Mouse (Mus musculus) neural tube, embryonic 12.5 days (tissue): Measurements from ENCODE around the gene Fzd7. TPM values are rescaled to one million over a fixed set of nuclear protein-coding genes. Genes with fewer than 3 reads are reported as not detected.

Experiments used
- ATAC-seq: fragments of 200-750 bp; cut with Nextera tagmentation; 2 replicates; pipeline ENCODE4 v1.8.0; 2017; ENCODE audit warnings: low read depth, mild to moderate bottlenecking, moderate TSS enrichment, moderate library complexity; ENCODE audit not compliant: low FRiP score
- H3K27ac ChIP-seq: fragments of 300-500 bp; sonication (generic); 2 replicates; pipeline ENCODE4 v1.5.1; 2016
- H3K27me3 ChIP-seq: fragments of 300-500 bp; sonication (generic); replicated peaks from 2 replicates; pipeline ENCODE4 v1.6.1; 2016; ENCODE audit warnings: mild to moderate bottlenecking
- H3K36me3 ChIP-seq: fragments of 300-500 bp; sonication (generic); 2 replicates; pipeline ENCODE4 v1.6.1; 2016; ENCODE audit warnings: mild to moderate bottlenecking
- H3K4me1 ChIP-seq: fragments of 300-500 bp; sonication (generic); 2 replicates; pipeline ENCODE4 v1.6.1; 2016
- H3K4me2 ChIP-seq: fragments of 300-500 bp; sonication (generic); replicated peaks from 2 replicates; pipeline ENCODE4 v1.6.1; 2016; ENCODE audit warnings: mild to moderate bottlenecking
- H3K4me3 ChIP-seq: fragments of 300-500 bp; sonication (generic); 2 replicates; pipeline ENCODE4 v1.5.1; 2016
- H3K9ac ChIP-seq: fragments of 300-500 bp; sonication (generic); 2 replicates; pipeline ENCODE4 v1.6.1; 2016; ENCODE audit warnings: mild to moderate bottlenecking
- H3K9me3 ChIP-seq: fragments of 300-500 bp; sonication (generic); 2 replicates; pipeline ENCODE4 v1.6.1; 2016; ENCODE audit warnings: mild to moderate bottlenecking
- WGBS: fragments of 180-500 bp; shearing (Covaris S2); methylation state at CpG from one replicate; pipeline ENCODE4 v1.1.7; 2016; 5-methylcytosine and 5-hydroxymethylcytosine counted together
- polyA plus RNA-seq: library from polyadenylated mRNA; unstranded; fragments of >200 nt; fragmentation: Nextera tagmentation; extraction: Ambion mirVana; gene quantifications from 2 replicates; pipeline ENCODE4 v1.2.1, GENCODE M21; 2016

Gene Fzd7
- polyA plus RNA-seq, 1 experiment from 2014 or later: 17.4 TPM

DNA sequence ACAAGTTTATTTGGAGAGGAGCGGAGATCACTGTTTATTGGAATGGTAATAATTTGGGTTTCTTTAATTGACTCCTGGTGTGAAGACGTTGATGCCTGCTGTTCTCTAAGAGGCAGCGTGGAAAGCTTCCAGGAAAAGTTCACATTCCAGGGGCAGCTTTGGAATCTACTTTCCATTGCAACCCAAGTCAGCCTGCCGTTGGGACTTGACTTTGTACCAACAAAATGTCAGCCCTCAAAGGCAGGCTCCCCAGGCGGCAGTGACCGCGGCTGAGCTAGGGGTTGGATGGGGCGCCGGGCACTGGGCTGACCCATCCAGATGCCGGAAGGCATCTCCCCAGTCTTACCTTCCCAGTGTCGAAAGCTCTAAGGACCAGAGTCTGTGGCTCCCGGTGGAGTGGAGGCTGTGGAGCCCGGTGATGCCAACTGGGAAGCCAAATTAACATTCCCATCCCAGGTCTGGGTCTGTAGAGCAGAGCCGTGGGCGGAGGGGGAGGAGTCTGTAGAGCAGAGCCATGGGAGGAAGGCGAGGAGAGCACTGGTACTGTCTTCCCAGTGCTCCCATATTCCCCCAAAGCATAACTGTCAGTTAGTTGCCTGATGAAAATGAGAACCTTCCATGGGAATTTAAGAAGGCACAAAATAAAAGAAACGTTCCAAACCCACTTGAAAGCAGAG, 26.4 kb downstream of the Fzd7 start:
- Histone ChIP-seq H3K9ac (no peak overlapping the region), H3K27me3 (no peaks in the 10 kb centered on the region), H3K27ac (no peak overlapping the region), H3K36me3 (no peaks in the 10 kb centered on the region), H3K4me1 (no peaks in the 10 kb centered on the region), H3K4me2 (no peak overlapping the region; the same call in 1 of the 2 replicates), H3K9me3 (no peaks in the 10 kb centered on the region), H3K4me3 (no peak overlapping the region)
- 33% methylated on average over 17 of the region's 17 CpGs for WGBS
- no peak for ATAC-seq

DNA sequence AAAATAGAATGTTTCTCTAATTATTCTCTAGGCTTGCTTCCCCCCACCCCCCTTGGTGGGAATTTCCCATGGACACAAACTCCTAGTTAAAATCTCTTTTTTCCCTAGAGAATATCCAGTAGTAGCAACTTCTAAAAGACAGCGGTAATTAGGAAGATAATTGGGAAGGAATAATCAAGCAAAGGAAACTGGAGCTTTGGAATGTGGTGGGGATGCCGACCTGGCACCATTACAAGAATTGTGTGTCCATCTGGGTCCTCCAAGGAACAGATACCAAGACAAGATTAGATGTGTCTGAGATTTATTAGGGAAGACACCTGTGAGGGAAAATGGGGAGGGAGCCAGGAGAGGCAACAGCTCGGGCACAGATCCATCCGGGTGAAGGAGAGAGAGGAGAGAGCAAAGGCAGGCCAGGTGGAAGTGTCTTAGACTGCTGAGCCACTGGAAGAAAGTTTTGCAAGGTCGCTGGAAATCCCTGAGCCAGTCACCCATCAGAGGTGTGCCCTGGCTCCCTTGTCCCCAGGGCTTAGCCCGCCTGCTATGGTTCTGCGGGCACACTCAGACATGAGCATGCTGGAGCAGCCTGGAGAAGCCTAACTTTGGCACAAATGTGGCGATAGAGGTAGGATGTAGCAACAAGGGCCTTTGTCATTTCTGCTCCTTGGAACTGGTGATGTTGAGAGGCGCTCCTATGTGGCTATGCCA, 29.5 kb downstream of the Fzd7 start:
- H3K9me3 ChIP-seq: no peaks in the 10 kb centered on the region
- no peak for ATAC-seq

DNA sequence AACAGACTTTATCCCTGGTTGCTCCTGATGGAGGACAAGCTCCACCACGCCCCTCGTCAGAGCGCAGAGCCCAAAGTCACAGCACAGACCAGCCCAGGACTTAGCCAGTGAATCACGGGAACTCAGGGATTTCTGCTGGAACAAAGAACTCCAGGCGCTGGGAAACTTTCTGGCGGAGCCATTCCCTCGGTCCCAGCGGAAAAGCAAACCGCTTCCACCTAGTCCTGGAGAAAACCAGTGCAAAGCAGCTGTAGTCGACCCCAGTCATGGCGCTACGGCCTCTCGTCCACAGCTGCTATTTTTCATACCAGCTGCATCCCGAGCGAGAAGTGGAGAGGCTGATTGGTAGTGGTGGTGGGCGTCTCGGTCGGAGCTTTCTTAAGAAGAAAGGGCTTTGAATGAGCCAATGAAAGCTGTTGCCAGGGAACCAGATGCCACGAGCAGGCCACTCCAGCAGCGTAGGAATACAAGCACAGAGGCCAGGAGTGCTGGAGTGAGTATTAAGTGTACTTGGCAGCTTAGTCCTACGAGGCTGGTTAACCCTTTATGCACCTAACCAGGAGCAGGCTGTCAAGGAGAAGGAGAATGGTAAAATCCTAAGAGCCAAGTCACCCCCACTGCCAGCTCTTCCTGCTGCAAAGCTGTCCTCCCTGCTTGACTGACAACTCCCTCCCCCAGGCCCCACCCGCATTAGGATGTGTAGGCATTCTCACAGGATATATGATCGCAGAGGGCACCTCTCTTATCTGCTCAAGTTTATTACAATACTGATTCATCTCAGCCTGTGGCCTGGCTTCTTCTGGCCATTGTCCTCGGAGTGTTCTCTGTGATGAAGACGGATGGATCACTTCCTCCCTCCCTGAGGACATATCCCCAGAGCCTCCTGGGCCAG, 34.0 kb downstream of the Fzd7 start, which contains the start of gene Gm973:
Gm973 (plus strand) TSS at position 239 of the 892 bp plus-strand sequence.
- peak; percentile 90 for ATAC-seq
- peaks cover 42% of the 10 kb centered on the region for H3K4me1 ChIP-seq
- H3K27me3 ChIP-seq: no peaks in the 10 kb centered on the region
- peak within 1 kb of the TSS; percentile 42 for H3K9ac ChIP-seq
- peak within 1 kb of the TSS; percentile 29 for H3K4me3 ChIP-seq
- H3K27ac ChIP-seq: peak within 1 kb of the TSS; percentile 91
- H3K9me3 ChIP-seq: no peaks in the 10 kb centered on the region
- WGBS: 3% methylated on average over 25 of the region's 25 CpGs
- H3K4me2 ChIP-seq: peak within 1 kb of the TSS; percentile 61
- H3K36me3 ChIP-seq: no peaks in the 10 kb centered on the region

More for the DNA sequence above, 29.5 kb downstream of the Fzd7 start:
- Histone ChIP-seq H3K36me3 (no peaks in the 10 kb centered on the region), H3K4me1 (peaks cover 9% of the 10 kb centered on the region), H3K4me2 (no peak overlapping the region), H3K4me3 (no peak overlapping the region), H3K9ac (no peak overlapping the region), H3K27ac (no peak overlapping the region), H3K27me3 (no peaks in the 10 kb centered on the region)
- 65% methylated on average over 9 of the region's 9 CpGs for WGBS

DNA sequence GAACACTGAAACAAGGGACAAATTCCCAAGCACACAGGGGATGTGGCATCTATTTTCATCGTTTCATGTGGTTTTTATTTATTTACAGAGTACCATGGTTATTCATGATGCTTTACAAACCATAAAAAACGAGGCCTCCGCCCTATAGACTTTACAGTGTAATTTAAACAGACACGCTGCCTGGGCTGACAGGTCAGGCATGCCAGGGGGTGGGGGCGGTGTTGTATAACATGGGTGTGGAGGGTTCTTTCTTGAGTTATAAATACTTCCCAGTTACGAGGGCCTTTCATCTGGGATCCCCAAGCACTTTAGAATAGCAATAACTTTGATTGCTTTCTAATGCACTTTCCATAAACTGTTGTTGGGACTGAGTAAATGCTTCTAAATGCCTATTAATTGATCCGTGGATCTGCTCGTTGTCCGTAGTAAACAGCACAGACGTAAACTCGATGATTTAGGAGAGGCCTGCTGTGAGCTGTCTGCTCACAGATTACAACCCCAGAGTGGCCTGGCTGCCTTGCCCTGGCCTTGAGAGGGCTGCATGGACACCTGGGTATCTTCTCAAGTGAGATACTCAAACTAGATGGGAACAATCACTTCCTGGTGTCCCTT, 38.1 kb downstream of the Fzd7 start:
- Histone ChIP-seq H3K4me1 (peaks cover 54% of the 10 kb centered on the region), H3K27ac (no peak overlapping the region)
- 12% methylated on average over 11 of the region's 11 CpGs for WGBS

DNA sequence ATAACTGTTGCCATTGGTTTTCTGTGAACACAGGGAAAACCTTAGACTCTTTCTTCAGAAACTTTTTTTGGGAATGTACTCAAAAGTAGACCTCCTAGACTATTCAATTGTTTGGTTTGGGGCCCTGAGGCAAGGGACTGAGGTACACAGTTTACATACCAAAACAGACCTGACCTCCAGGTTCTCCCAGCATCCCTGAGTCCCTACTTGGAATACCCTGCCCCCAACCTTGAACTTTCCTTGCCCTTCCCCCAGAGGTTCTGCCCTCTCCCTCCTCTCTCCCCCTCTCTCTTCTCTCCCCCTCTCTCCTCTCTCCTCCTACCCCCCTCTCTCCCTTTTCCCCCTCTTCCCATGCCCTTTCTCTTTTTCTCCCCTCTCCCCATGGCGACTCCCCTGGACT, 40.2 kb downstream of the Fzd7 start:
- 47% methylated on average over 1 of the region's 1 CpGs for WGBS
- Histone ChIP-seq H3K36me3 (no peaks in the 10 kb centered on the region), H3K4me3 (no peak overlapping the region), H3K9me3 (no peaks in the 10 kb centered on the region), H3K27ac (no peak overlapping the region), H3K4me1 (peaks cover 38% of the 10 kb centered on the region), H3K27me3 (no peaks in the 10 kb centered on the region), H3K4me2 (no peak overlapping the region), H3K9ac (no peak overlapping the region)
- ATAC-seq: no peak

More for the DNA sequence above, 38.1 kb downstream of the Fzd7 start:
- no peaks in the 10 kb centered on the region for H3K9me3 ChIP-seq
- H3K27me3 ChIP-seq: no peaks in the 10 kb centered on the region
- H3K36me3 ChIP-seq: no peaks in the 10 kb centered on the region
- no peak for ATAC-seq
- no peak overlapping the region for H3K4me2 ChIP-seq
- no peak overlapping the region for H3K9ac ChIP-seq
- H3K4me3 ChIP-seq: no peak overlapping the region

DNA sequence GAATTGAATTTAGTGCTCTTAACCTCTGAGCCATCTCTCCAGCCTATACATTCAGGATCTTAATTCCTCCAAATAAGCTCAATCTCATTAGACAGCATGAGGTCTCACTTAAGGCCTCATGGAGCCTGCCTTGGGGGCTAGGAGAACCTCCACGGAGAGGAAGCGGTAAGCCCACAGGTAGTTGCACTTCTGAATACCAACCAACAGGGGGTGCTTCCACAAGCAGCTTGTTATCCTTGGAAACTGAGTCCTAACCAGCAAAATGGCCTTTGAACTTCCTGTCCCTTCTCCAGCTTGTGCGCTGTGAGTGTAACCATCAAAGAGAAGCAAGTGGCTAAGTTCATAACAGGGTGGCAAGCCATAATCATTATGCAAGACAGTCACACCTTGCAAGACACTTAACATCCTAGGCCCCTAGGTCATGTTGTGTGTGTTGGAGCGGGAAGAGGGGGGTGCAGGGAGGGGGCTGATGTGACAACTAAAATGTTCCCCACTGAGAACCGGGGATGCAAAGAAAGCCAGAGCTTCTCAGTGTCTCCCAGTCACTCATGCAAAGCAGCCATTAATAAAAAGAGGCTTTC, 41.2 kb downstream of the Fzd7 start:
- Histone ChIP-seq H3K4me1 (peaks cover 38% of the 10 kb centered on the region), H3K27me3 (no peaks in the 10 kb centered on the region), H3K4me2 (no peak overlapping the region), H3K27ac (no peak overlapping the region), H3K9ac (no peak overlapping the region), H3K36me3 (no peaks in the 10 kb centered on the region), H3K9me3 (no peaks in the 10 kb centered on the region), H3K4me3 (no peak overlapping the region)
- no peak for ATAC-seq
- 46% methylated on average over 5 of the region's 5 CpGs for WGBS

DNA sequence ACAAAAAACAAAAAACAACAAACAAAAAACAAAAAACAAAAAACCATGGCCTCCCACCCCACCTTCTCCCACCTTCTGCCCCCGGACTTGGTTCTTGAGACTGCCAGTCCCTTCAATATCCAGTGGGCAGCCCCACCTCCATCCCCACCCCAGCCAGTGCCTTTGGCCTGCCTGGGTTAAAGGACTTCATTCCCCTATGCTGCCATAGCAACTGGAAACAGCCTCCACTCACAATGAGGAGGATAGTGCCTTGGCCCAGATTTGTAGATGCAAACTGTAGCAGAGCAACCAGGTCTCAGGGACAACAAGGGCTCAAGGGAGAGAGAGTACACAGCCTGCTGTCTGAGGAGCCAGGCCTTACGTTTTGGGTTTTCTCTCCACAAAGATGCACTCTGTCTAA, 41.8 kb downstream of the Fzd7 start:
- no peak overlapping the region for H3K4me2 ChIP-seq
- H3K27me3 ChIP-seq: no peaks in the 10 kb centered on the region
- peak; percentile 52; the same call in 1 of the 2 replicates for ATAC-seq
- H3K27ac ChIP-seq: no peak overlapping the region
- peaks cover 32% of the 10 kb centered on the region for H3K4me1 ChIP-seq
- no peaks in the 10 kb centered on the region for H3K36me3 ChIP-seq
- WGBS: 25% methylated on average over 2 of the region's 2 CpGs
- H3K9me3 ChIP-seq: no peaks in the 10 kb centered on the region
- H3K9ac ChIP-seq: no peak overlapping the region
- H3K4me3 ChIP-seq: no peak overlapping the region

DNA sequence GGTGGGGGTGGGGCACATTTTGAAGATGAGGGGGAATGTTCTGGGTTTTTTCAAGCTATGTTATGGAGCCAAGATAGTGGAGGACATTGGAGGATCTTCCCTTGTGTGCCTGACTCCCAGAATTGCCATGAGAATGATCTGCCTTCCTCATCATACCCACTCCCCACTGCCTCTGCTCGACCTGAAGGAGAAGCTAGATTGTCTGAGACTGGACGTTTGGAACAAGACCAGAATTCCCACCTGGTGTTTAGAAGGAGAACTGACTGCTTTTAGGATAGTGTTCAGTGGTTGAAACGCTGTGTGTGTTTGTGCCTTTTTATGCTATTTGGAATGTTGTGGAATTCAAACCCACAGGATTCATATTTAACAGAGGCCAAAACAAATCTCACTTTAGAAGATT, 42.5 kb downstream of the Fzd7 start:
- Histone ChIP-seq H3K9me3 (no peaks in the 10 kb centered on the region), H3K27me3 (no peaks in the 10 kb centered on the region), H3K9ac (no peak overlapping the region), H3K4me2 (no peak overlapping the region), H3K4me3 (no peak overlapping the region), H3K36me3 (no peaks in the 10 kb centered on the region), H3K27ac (no peak overlapping the region), H3K4me1 (peaks cover 25% of the 10 kb centered on the region)
- ATAC-seq: no peak
- 59% methylated on average over 3 of the region's 3 CpGs for WGBS

DNA sequence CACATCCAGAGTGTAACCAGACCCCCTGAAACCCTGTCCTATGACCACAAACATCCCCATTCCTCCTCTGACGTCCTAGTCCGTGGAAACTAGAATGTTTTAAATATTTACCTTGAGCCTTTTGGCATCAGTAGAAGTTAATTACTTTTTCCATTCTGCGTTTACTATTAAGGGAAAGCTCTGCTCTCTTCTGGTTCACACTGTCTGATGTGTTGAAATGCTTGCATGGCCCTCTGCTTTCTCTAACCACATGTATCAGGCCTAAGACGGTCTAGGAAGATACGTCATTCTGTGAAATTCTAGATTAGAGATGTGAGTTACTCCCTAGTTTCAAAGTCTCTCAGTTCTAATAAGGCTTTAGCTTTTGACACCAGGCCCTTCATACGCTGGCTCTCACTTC, 45.0 kb downstream of the Fzd7 start:
- Histone ChIP-seq H3K9me3 (no peaks in the 10 kb centered on the region), H3K4me2 (no peak overlapping the region), H3K9ac (no peak overlapping the region), H3K4me1 (peaks cover 10% of the 10 kb centered on the region), H3K27me3 (no peaks in the 10 kb centered on the region), H3K36me3 (no peaks in the 10 kb centered on the region), H3K27ac (no peak overlapping the region), H3K4me3 (no peak overlapping the region)
- ATAC-seq: no peak
- 91% methylated on average over 6 of the region's 6 CpGs for WGBS

DNA sequence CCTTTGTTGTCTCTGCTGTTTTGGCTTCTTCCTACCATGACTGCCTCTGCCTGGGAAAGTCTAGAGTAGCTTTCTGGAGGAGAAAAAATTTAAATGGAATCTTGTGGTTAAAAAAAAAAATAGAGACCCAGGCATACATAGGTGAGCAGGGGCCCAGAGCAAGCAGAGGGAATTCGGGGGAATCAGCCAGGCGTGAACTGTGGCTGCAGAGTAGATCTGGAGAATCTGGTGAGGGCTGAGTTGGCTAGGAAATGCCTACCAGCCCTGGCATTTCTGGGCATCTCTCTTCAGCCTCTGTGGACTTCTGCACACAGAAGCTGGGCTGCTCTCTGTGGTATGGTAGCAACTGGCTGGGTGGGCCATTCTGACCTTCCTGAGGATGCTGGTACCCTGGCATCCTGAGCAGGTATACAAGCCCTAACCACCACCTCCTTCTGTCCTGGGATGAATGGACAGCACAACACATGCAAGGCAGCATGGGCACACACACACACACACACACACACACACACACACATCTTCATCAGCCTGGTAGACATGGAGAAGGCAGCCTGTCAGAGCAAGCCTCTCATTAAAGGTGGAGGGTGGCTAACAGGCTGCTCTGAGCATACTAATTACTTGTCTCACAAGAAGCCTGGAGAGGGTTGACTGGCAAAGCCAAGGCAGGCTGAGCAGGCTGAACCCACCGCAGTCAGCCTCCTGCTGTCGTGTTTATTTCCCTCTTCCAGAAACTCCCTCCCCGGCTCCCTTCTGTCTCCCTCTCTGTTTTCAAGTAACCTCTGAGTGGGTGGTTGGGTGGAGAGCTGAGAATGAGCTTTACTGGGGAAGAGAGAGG, 53.0 kb downstream of the Fzd7 start:
- Histone ChIP-seq H3K4me1 (peaks cover 7% of the 10 kb centered on the region), H3K27me3 (no peaks in the 10 kb centered on the region), H3K4me2 (no peak overlapping the region), H3K4me3 (no peak overlapping the region), H3K36me3 (no peaks in the 10 kb centered on the region), H3K27ac (no peak overlapping the region), H3K9ac (0 out of 2 replicates have a peak overlapping the region, but pooled peaks have one; percentile 21), H3K9me3 (no peaks in the 10 kb centered on the region)
- 31% methylated on average over 5 of the region's 5 CpGs for WGBS
- ATAC-seq: peak; percentile 37; the same call in 1 of the 2 replicates
